Mouse (Mus musculus) embryonic facial prominence, embryonic 14.5 days (tissue): Measurements from ENCODE around the gene Grin3b. TPM values are rescaled to one million over a fixed set of nuclear protein-coding genes. Genes with fewer than 3 reads are reported as not detected.

Source experiments
- ATAC-seq: fragments of 200-750 bp; cut with Nextera tagmentation; 2 replicates; pipeline ENCODE4 v1.8.0; 2017; ENCODE audit warnings: low read depth, moderate number of reproducible peaks, moderate TSS enrichment
- DNase-seq: peaks from one replicate; pipeline ENCODE4 v3.0.0-alpha.2; 2015; ENCODE audit warnings: low spot score
- H3K27ac ChIP-seq: fragments of 300-500 bp; sonication (generic); replicated peaks from 2 replicates; pipeline ENCODE4 v1.5.1; 2014; ENCODE audit warnings: low read depth, mild to moderate bottlenecking, low read length, moderate library complexity
- H3K27me3 ChIP-seq: fragments of 300-500 bp; sonication (generic); replicated peaks from 2 replicates; pipeline ENCODE4 v1.6.1; 2014; ENCODE audit warnings: low read length; ENCODE audit not compliant: control insufficient read depth, insufficient read depth
- H3K36me3 ChIP-seq: fragments of 300-500 bp; sonication (generic); 2 replicates; pipeline ENCODE4 v1.6.1; 2014; ENCODE audit warnings: low read length, mixed read lengths; ENCODE audit not compliant: control insufficient read depth, insufficient read depth
- H3K4me1 ChIP-seq: fragments of 300-500 bp; sonication (generic); 2 replicates; pipeline ENCODE4 v1.6.1; 2014; ENCODE audit warnings: antibody characterized with exemption, low read length; ENCODE audit not compliant: control insufficient read depth, insufficient read depth
- H3K4me2 ChIP-seq: fragments of 300-500 bp; sonication (generic); 2 replicates; pipeline ENCODE4 v1.6.1; 2014; ENCODE audit warnings: low read depth, mild to moderate bottlenecking, low read length, moderate library complexity, mixed read lengths
- H3K4me3 ChIP-seq: fragments of 300-500 bp; sonication (generic); 2 replicates; pipeline ENCODE4 v1.5.1; 2014; ENCODE audit warnings: low read depth, mild to moderate bottlenecking, low read length
- H3K9ac ChIP-seq: fragments of 300-500 bp; sonication (generic); 2 replicates; pipeline ENCODE4 v1.6.1; 2014; ENCODE audit warnings: low read depth, mild to moderate bottlenecking, low read length, moderate library complexity, mixed read lengths
- H3K9me3 ChIP-seq: fragments of 300-500 bp; sonication (generic); 2 replicates; pipeline ENCODE4 v1.6.1; 2016; ENCODE audit warnings: low read length; ENCODE audit not compliant: control insufficient read depth
- WGBS: fragments of 180-500 bp; shearing (Covaris S2); extraction: QIAGEN DNeasy Blood & Tissue Kit; methylation state at CpG from one replicate; pipeline ENCODE4 v1.1.7; 2014; 5-methylcytosine and 5-hydroxymethylcytosine counted together
- polyA plus RNA-seq: library from polyadenylated mRNA; unstranded; fragments of >200 nt; fragmentation: Nextera tagmentation; extraction: Ambion mirVana; gene quantifications from 2 replicates; pipeline ENCODE4 v1.2.1, GENCODE M21; 2014

Grin3b gene
- polyA plus RNA-seq, 1 experiment from 2014 or later = 0.56 TPM

- no peak overlapping the region for H3K4me2 ChIP-seq
- ATAC-seq (no peak), DNase-seq (no peak)
- H3K4me1 ChIP-seq = 0 out of 2 replicates have a peak, but pooled peaks cover 3% of the 10 kb centered on the region
- H3K4me3 ChIP-seq = no peak overlapping the region
- 74% methylated on average over 15 of the region's 15 CpGs for WGBS
- no peaks in the 10 kb centered on the region for H3K36me3 ChIP-seq
- H3K27ac ChIP-seq = no peak overlapping the region
- no peak overlapping the region for H3K9ac ChIP-seq
- no peaks in the 10 kb centered on the region for H3K9me3 ChIP-seq
- H3K27me3 ChIP-seq = no peaks in the 10 kb centered on the region
Observed at GRCm38 (mm10) chr10:80024229-80025043, 53.9 kb downstream of the Grin3b start.

DNA sequence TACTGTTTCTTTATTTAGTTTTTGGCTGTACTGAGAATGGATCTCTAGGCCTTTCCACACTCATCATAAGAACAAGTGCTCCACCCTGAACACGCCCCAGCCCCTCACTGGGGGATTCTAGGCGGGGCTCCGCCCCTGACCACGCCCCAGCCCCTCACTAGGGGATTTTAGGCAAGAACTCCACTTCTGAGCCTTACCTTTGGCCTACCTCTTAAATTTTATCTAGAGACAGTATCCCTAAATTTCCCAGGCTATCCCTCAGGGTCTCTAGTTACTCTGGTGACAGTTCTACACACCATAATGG is 54.5 kb downstream of the Grin3b start:
- 45% methylated on average over 4 of the region's 4 CpGs for WGBS
- DNase-seq = no peak

GRCm38 (mm10) chr10:80025463-80025862 is 54.9 kb downstream of the Grin3b start:
- 81% methylated on average over 10 of the region's 10 CpGs for WGBS
- Histone ChIP-seq H3K9me3 (no peaks in the 10 kb centered on the region), H3K36me3 (no peaks in the 10 kb centered on the region), H3K4me3 (no peak overlapping the region), H3K4me2 (no peak overlapping the region), H3K9ac (no peak overlapping the region), H3K27ac (no peak overlapping the region), H3K27me3 (no peaks in the 10 kb centered on the region), H3K4me1 (no peaks in the 10 kb centered on the region)
- no peak for ATAC-seq
- no peak for DNase-seq

More for the DNA sequence above, 54.5 kb downstream of the Grin3b start:
- no peak overlapping the region for H3K4me2 ChIP-seq
- no peak overlapping the region for H3K9ac ChIP-seq
- no peaks in the 10 kb centered on the region for H3K27me3 ChIP-seq
- H3K27ac ChIP-seq = no peak overlapping the region
- H3K9me3 ChIP-seq = no peaks in the 10 kb centered on the region
- H3K4me1 ChIP-seq = no peaks in the 10 kb centered on the region
- no peaks in the 10 kb centered on the region for H3K36me3 ChIP-seq
- no peak overlapping the region for H3K4me3 ChIP-seq
- ATAC-seq = no peak

GRCm38 (mm10) chr10:80025889-80026288 is 55.4 kb downstream of the Grin3b start:
- DNase-seq (no peak), ATAC-seq (no peak)
- WGBS = 65% methylated on average over 12 of the region's 12 CpGs

More at GRCm38 (mm10) chr10:80025889-80026288, 55.4 kb downstream of the Grin3b start:
- no peaks in the 10 kb centered on the region for H3K36me3 ChIP-seq
- H3K4me2 ChIP-seq = no peak overlapping the region
- no peak overlapping the region for H3K9ac ChIP-seq
- H3K4me3 ChIP-seq = no peak overlapping the region
- H3K27me3 ChIP-seq = no peaks in the 10 kb centered on the region
- H3K4me1 ChIP-seq = no peaks in the 10 kb centered on the region
- H3K27ac ChIP-seq = no peak overlapping the region
- no peaks in the 10 kb centered on the region for H3K9me3 ChIP-seq

Other genes with a start within 250 kb of the Grin3b start
- gene Polrmt, start 224.1 kb upstream of the Grin3b start, polyA plus RNA-seq = 32.5 and 33.6 TPM in 2 replicates
- gene Fgf22, start 215.6 kb upstream of the Grin3b start, polyA plus RNA-seq = 0.35 and 0.38 TPM in 2 replicates
- gene Rnf126, start 203.8 kb upstream of the Grin3b start, polyA plus RNA-seq = 77.5 and 78.9 TPM in 2 replicates
- 8.3 and 10.7 TPM in 2 replicates for gene Fstl3, start 193.4 kb upstream of the Grin3b start, polyA plus RNA-seq
- 0.16 TPM in 1 of 2 replicates, not detected in the other for gene Prss57, start 179.8 kb upstream of the Grin3b start, polyA plus RNA-seq
- 62.5 and 75.4 TPM in 2 replicates for gene Palm, start 177.1 kb upstream of the Grin3b start, polyA plus RNA-seq
- gene Misp, start 149.7 kb upstream of the Grin3b start, polyA plus RNA-seq = 2.3 and 3.9 TPM in 2 replicates
- 198 and 254 TPM in 2 replicates for gene Ptbp1, start 116.3 kb upstream of the Grin3b start, polyA plus RNA-seq
- gene Prtn3, start 96.2 kb upstream of the Grin3b start, polyA plus RNA-seq = 4.1 and 6.7 TPM in 2 replicates
- 32.4 and 50.2 TPM in 2 replicates for gene Plppr3, start 96.1 kb upstream of the Grin3b start, polyA plus RNA-seq
- gene Elane, start 84.5 kb upstream of the Grin3b start, polyA plus RNA-seq = 0.64 and 2.0 TPM in 2 replicates
- gene Cfd, start 79.9 kb upstream of the Grin3b start, polyA plus RNA-seq = 0.22 TPM in 1 of 2 replicates, not detected in the other
- gene Med16, start 61.8 kb upstream of the Grin3b start, polyA plus RNA-seq = 33.7 and 40.2 TPM in 2 replicates
- 4.1 and 6.7 TPM in 2 replicates for gene Gm26602, start 59.9 kb upstream of the Grin3b start, polyA plus RNA-seq
- gene Kiss1r, start 53.7 kb upstream of the Grin3b start, polyA plus RNA-seq = 0.56 and 0.58 TPM in 2 replicates
- gene R3hdm4, start 49.5 kb upstream of the Grin3b start, polyA plus RNA-seq = 114 and 124 TPM in 2 replicates
- gene Arid3a, start 43.7 kb upstream of the Grin3b start, polyA plus RNA-seq = 3.1 and 3.5 TPM in 2 replicates
- gene Wdr18, start 10.6 kb upstream of the Grin3b start, polyA plus RNA-seq = 97.4 and 100 TPM in 2 replicates
- 20.6 and 22.3 TPM in 2 replicates for gene Tmem259, start 13.6 kb downstream of the Grin3b start, polyA plus RNA-seq
- 293 and 304 TPM in 2 replicates for gene Cnn2, start 17.9 kb downstream of the Grin3b start, polyA plus RNA-seq
- gene Abca7, start 25.8 kb downstream of the Grin3b start, polyA plus RNA-seq = 2.5 and 2.8 TPM in 2 replicates
- gene Arhgap45, start 45.9 kb downstream of the Grin3b start, polyA plus RNA-seq = 4.4 and 6.4 TPM in 2 replicates
- 207 and 227 TPM in 2 replicates for gene Polr2e, start 69.1 kb downstream of the Grin3b start, polyA plus RNA-seq
- gene Gpx4, start 76.5 kb downstream of the Grin3b start, polyA plus RNA-seq = 505 and 517 TPM in 2 replicates
- gene Sbno2, start 134.9 kb downstream of the Grin3b start, polyA plus RNA-seq = 12.8 and 14.1 TPM in 2 replicates
- gene Stk11, start 145.1 kb downstream of the Grin3b start, polyA plus RNA-seq = 32.6 and 32.7 TPM in 2 replicates
- gene Atp5d, start 167.9 kb downstream of the Grin3b start, polyA plus RNA-seq = 474 and 475 TPM in 2 replicates
- gene Cbarp, start 170.1 kb downstream of the Grin3b start, polyA plus RNA-seq = 7.3 and 9.0 TPM in 2 replicates
- gene Midn, start 177.6 kb downstream of the Grin3b start, polyA plus RNA-seq = 34.2 and 37.0 TPM in 2 replicates
- 59.7 and 88.3 TPM in 2 replicates for gene Cirbp, start 195.3 kb downstream of the Grin3b start, polyA plus RNA-seq
- 11.0 and 13.1 TPM in 2 replicates for gene 1600002K03Rik, start 202.2 kb downstream of the Grin3b start, polyA plus RNA-seq
- gene Efna2, start 208.8 kb downstream of the Grin3b start, polyA plus RNA-seq = 20.9 and 23.6 TPM in 2 replicates